In genomic region chr1:193583791-193584190, GRCm38 (mm10) we compare ENCODE assay signal across 20 mouse cellular contexts.
DNase-seq lines count a peak whose midpoint lies in the region; ATAC-seq and TF ChIP-seq lines count a peak whose summit lies in the region.
"Had no signal": no experiment of that assay in that cellular context is flagged by ENCODE, and none has a peak within 500 bp of the region (broad histone marks: within the 10 kb centered on the region; RNA-seq: fewer than 3 reads in every experiment).

No protein-coding gene starts in this region.

- peak overlapping the region; percentile 38; the same call in 1 of the 2 replicates for H3K27ac ChIP-seq in left cerebral cortex, adult 2 months
- H3K27ac ChIP-seq: forebrain, embryonic 10.5 days; forebrain, embryonic 13.5 days; heart, adult 2 months; hindbrain, embryonic 12.5 days; hindbrain, embryonic 15.5 days had no signal

- no peak for TF ChIP-seq CTCF in left cerebral cortex, adult 2 months (IDR thresholded peaks at IDR 0.05)

- no peak for DNase-seq in frontal cortex, postnatal 25 days (ENCODE audit: low spot score in 2 of 2)
- peak in 1 of 2 experiments; percentile 26 for DNase-seq in left cerebral cortex, adult 2 months (ENCODE audit: extremely low spot score in 1 of 2, low spot score in 2 of 2)
- DNase-seq in left cerebral cortex, postnatal 4 days, result no peak
- peak; percentile 40 for DNase-seq in right cerebral cortex, adult 18-20 months
- DNase-seq in right cerebral cortex, postnatal 25 days, result no peak
- no peak for DNase-seq in natural killer cell, adult 2 months (ENCODE audit: low spot score in 2 of 2)
- DNase-seq: adrenal gland, adult 8-10 months; adrenal gland, postnatal 25 days; cerebellum, adult 18-20 months; cerebellum, adult 9-10 months; cerebellum, postnatal 14 days; gastrocnemius, postnatal 25 days; heart, adult 2 months had no signal

- H3K4me3 ChIP-seq in left cerebral cortex, adult 2 months, result no peak overlapping the region
- H3K4me3 ChIP-seq: forebrain, embryonic 10.5 days; forebrain, embryonic 13.5 days; heart, adult 2 months; hindbrain, embryonic 12.5 days; hindbrain, embryonic 15.5 days had no signal

- peak; percentile 34 for ATAC-seq in frontal cortex, adult (ENCODE audit: low TSS enrichment)
- ATAC-seq: activated CD4-positive, CD25-positive, alpha-beta regulatory T cell, adult 4 months; forebrain, embryonic 13.5 days; forebrain, embryonic 16.5 days had no signal

- intact Hi-C loops in left cerebral cortex, adult 2 months (cut with DNase I), result loop anchor here (10.0 kb wide), 1 partner anchor 1101 kb away; no protein-coding TSS in a partner anchor
- intact Hi-C loops in left cerebral cortex, postnatal 4 days (cut with DNase I), result no loop called here
